Mouse (Mus musculus) megakaryocyte, embryonic 14.5 days (primary cell): ENCODE measurements around the gene Ldb3.

Source experiments
- FLI1 ChIP-seq: IDR thresholded peaks from 2 replicates; pipeline ENCODE4 v1.6.1; 2012; ENCODE audit warnings: low read length, inconsistent platforms, mixed read lengths
- GATA1 ChIP-seq: IDR thresholded peaks from 3 replicates; pipeline ENCODE4 v1.6.1; 2012; ENCODE audit warnings: mixed read lengths, low read length, inconsistent platforms, borderline replicate concordance

- TF ChIP-seq GATA1, result no peak
- no peak for TF ChIP-seq FLI1
Measured at GRCm38 (mm10) chr14:34541896-34542295, 46.6 kb downstream of the Ldb3 start.
